Mouse (Mus musculus): Measurements from ENCODE around the gene Rab44.
"Not testable (repeated sequence)": the region's sequence is repeated elsewhere in the genome, so short reads cannot be mapped to it uniquely, and the experiment has no call there.

Gene Rab44

GRCm38 (mm10) chr17:29090776-29091175 is 23.2 kb upstream of the Rab44 start, which contains the start of gene Cdkn1a:
Gene Cdkn1a (plus strand): TSS chr17:29090976.
- DNase-seq (ENCODE audit: low read depth, low spot score): peak; percentile 87

- DNase-seq (ENCODE audit: low read depth, low spot score): no peak
Observed at GRCm38 (mm10) chr17:29091348-29091944, 22.5 kb upstream of the Rab44 start.

GRCm38 (mm10) chr17:29092497-29092896 is 21.4 kb upstream of the Rab44 start:
- no peak for DNase-seq (ENCODE audit: low read depth, low spot score)

GRCm38 (mm10) chr17:29093110-29093952 is 20.6 kb upstream of the Rab44 start:
- peak; percentile 99 for DNase-seq (ENCODE audit: low read depth, low spot score)

- DNase-seq (ENCODE audit: low read depth, low spot score): no peak
Observed at GRCm38 (mm10) chr17:29093961-29094309, 20.0 kb upstream of the Rab44 start.

GRCm38 (mm10) chr17:29094310-29095181 is 19.4 kb upstream of the Rab44 start:
- DNase-seq (ENCODE audit: low read depth, low spot score): peak; percentile 35

- peak; percentile 92 for DNase-seq (ENCODE audit: low read depth, low spot score)
Observed at GRCm38 (mm10) chr17:29095201-29095733, 18.7 kb upstream of the Rab44 start.

GRCm38 (mm10) chr17:29096245-29096644 is 17.7 kb upstream of the Rab44 start:
- DNase-seq (ENCODE audit: low read depth, low spot score): no peak

GRCm38 (mm10) chr17:29096851-29097561 is 16.9 kb upstream of the Rab44 start:
- DNase-seq (ENCODE audit: low read depth, low spot score): peak; percentile 54

- no peak for DNase-seq (ENCODE audit: low read depth, low spot score)
Observed at GRCm38 (mm10) chr17:29098291-29098690, 15.7 kb upstream of the Rab44 start.

GRCm38 (mm10) chr17:29099076-29099475 is 14.9 kb upstream of the Rab44 start:
- no peak for DNase-seq (ENCODE audit: low read depth, low spot score)

GRCm38 (mm10) chr17:29100627-29101026 is 13.3 kb upstream of the Rab44 start:
- no peak for DNase-seq (ENCODE audit: low read depth, low spot score)

- DNase-seq (ENCODE audit: low read depth, low spot score): not testable (repeated sequence)
Observed at GRCm38 (mm10) chr17:29110356-29110755, 3.6 kb upstream of the Rab44 start.

GRCm38 (mm10) chr17:29111332-29111731 is 2.6 kb upstream of the Rab44 start:
- no peak for DNase-seq (ENCODE audit: low read depth, low spot score)

GRCm38 (mm10) chr17:29116023-29116422 is 2.1 kb downstream of the Rab44 start:
- no peak for DNase-seq (ENCODE audit: low read depth, low spot score)

GRCm38 (mm10) chr17:29117006-29117648 is 3.2 kb downstream of the Rab44 start:
- no peak for DNase-seq (ENCODE audit: low read depth, low spot score)

GRCm38 (mm10) chr17:29118057-29118456 is 4.1 kb downstream of the Rab44 start:
- DNase-seq (ENCODE audit: low read depth, low spot score): no peak

GRCm38 (mm10) chr17:29120666-29121065 is 6.7 kb downstream of the Rab44 start:
- DNase-seq (ENCODE audit: low read depth, low spot score): no peak

GRCm38 (mm10) chr17:29122817-29123216 is 8.9 kb downstream of the Rab44 start:
- no peak for DNase-seq (ENCODE audit: low read depth, low spot score)

- DNase-seq (ENCODE audit: low read depth, low spot score): peak; percentile 67
Observed at GRCm38 (mm10) chr17:29123578-29124174, 9.7 kb downstream of the Rab44 start.
